In genomic region chr3:57788472-57788871, GRCm38 (mm10) we compare ENCODE assay signal across 26 mouse cellular contexts. TPM values are rescaled to one million over a fixed set of nuclear protein-coding genes. Genes with fewer than 3 reads are reported as not detected.
A peak's percentile ranks its signal among the peaks of the same experiment; 100 is the strongest.
DNase-seq lines count a peak whose midpoint lies in the region; ATAC-seq and TF ChIP-seq lines count a peak whose summit lies in the region.
"Had no signal": no experiment of that assay in that cellular context is flagged by ENCODE, and none has a peak within 500 bp of the region (broad histone marks: within the 10 kb centered on the region; RNA-seq: fewer than 3 reads in every experiment).

No protein-coding gene starts in this region.

- no peaks in the 10 kb centered on the region for H3K36me3 ChIP-seq in forebrain, embryonic 13.5 days (ENCODE audit: poor library complexity, severe bottlenecking)
- H3K36me3 ChIP-seq in forebrain, embryonic 12.5 days (replicated peaks), result no peaks in the 10 kb centered on the region
- no peaks in the 10 kb centered on the region for H3K36me3 ChIP-seq in heart, embryonic 11.5 days (ENCODE audit: control insufficient read depth, insufficient read depth, low read length)
- H3K36me3 ChIP-seq in heart, embryonic 16.5 days (ENCODE audit: control insufficient read depth, insufficient read depth), result no peaks in the 10 kb centered on the region; the same call in 1 of the 2 replicates
- H3K36me3 ChIP-seq in forebrain, postnatal 0 days (ENCODE audit: insufficient read depth), result no peaks in the 10 kb centered on the region
- H3K36me3 ChIP-seq in kidney, adult 2 months (ENCODE audit: control insufficient read depth, insufficient read depth, low read length), result no peaks in the 10 kb centered on the region
- H3K36me3 ChIP-seq: embryonic facial prominence, embryonic 10.5 days; embryonic facial prominence, embryonic 15.5 days; hindbrain, embryonic 10.5 days; limb, embryonic 13.5 days; lung, embryonic 15.5 days; midbrain, embryonic 10.5 days; midbrain, embryonic 15.5 days; neural tube, embryonic 15.5 days had no signal

- H3K9me3 ChIP-seq in forebrain, embryonic 13.5 days (replicated peaks), result no peaks in the 10 kb centered on the region
- H3K9me3 ChIP-seq in forebrain, embryonic 12.5 days, result no peaks in the 10 kb centered on the region
- no peaks in the 10 kb centered on the region for H3K9me3 ChIP-seq in heart, embryonic 11.5 days (replicated peaks; ENCODE audit: control insufficient read depth, low read length)
- H3K9me3 ChIP-seq in heart, embryonic 16.5 days (replicated peaks; ENCODE audit: control insufficient read depth, low read length), result no peaks in the 10 kb centered on the region
- no peaks in the 10 kb centered on the region for H3K9me3 ChIP-seq in forebrain, postnatal 0 days (ENCODE audit: low read length)
- H3K9me3 ChIP-seq: embryonic facial prominence, embryonic 10.5 days; embryonic facial prominence, embryonic 15.5 days; hindbrain, embryonic 10.5 days; limb, embryonic 13.5 days; lung, embryonic 15.5 days; midbrain, embryonic 10.5 days; midbrain, embryonic 15.5 days; neural tube, embryonic 15.5 days had no signal

- H3K4me2 ChIP-seq in forebrain, embryonic 13.5 days, result no peak overlapping the region
- H3K4me2 ChIP-seq in forebrain, embryonic 12.5 days, result no peak overlapping the region
- no peak overlapping the region for H3K4me2 ChIP-seq in heart, embryonic 11.5 days
- peak overlapping the region; percentile 14; the same call in 1 of the 2 replicates for H3K4me2 ChIP-seq in heart, embryonic 16.5 days (ENCODE audit: low read depth, low read length)
- no peak overlapping the region for H3K4me2 ChIP-seq in forebrain, postnatal 0 days (ENCODE audit: low read depth)
- H3K4me2 ChIP-seq: embryonic facial prominence, embryonic 15.5 days; limb, embryonic 13.5 days; liver, embryonic 11.5 days; lung, embryonic 15.5 days; midbrain, embryonic 15.5 days; neural tube, embryonic 15.5 days had no signal

- no peak for DNase-seq in heart, adult 8-10 months (ENCODE audit: low spot score)
- no peak for DNase-seq in heart, adult 11 months
- DNase-seq in forebrain, postnatal 0 days, result peak; percentile 17
- no peak for DNase-seq in kidney, adult 2 months
- DNase-seq: adrenal gland, postnatal 14 days; cerebellum, adult 8-10 months; kidney, adult 18-20 months; kidney, postnatal 36 days; right cerebral cortex, postnatal 14 days had no signal

- TF ChIP-seq CTCF in forebrain, postnatal 0 days (IDR thresholded peaks at IDR 0.05; ENCODE audit: low read depth), result no peak
- no peak for TF ChIP-seq CTCF in kidney, adult 2 months (conservative IDR thresholded peaks at IDR 0.05; ENCODE audit: insufficient read depth, insufficient read length, low read depth, low read length)

- H3K4me1 ChIP-seq in forebrain, embryonic 13.5 days, result peaks cover 13% of the 10 kb centered on the region
- H3K4me1 ChIP-seq in forebrain, embryonic 12.5 days, result 0 out of 2 replicates have a peak, but pooled peaks cover 3% of the 10 kb centered on the region
- no peaks in the 10 kb centered on the region; the same call in 1 of the 2 replicates for H3K4me1 ChIP-seq in heart, embryonic 11.5 days (ENCODE audit: control insufficient read depth, insufficient read depth, low read length)
- no peaks in the 10 kb centered on the region for H3K4me1 ChIP-seq in heart, embryonic 16.5 days (ENCODE audit: control insufficient read depth, insufficient read depth, low read length)
- H3K4me1 ChIP-seq in forebrain, postnatal 0 days (ENCODE audit: insufficient read depth), result peaks cover 10% of the 10 kb centered on the region; the same call in 1 of the 2 replicates
- H3K4me1 ChIP-seq in kidney, adult 2 months (ENCODE audit: control insufficient read depth, insufficient read depth, low read length), result no peaks in the 10 kb centered on the region
- H3K4me1 ChIP-seq: embryonic facial prominence, embryonic 10.5 days; embryonic facial prominence, embryonic 15.5 days; limb, embryonic 13.5 days; lung, embryonic 15.5 days; midbrain, embryonic 15.5 days; neural tube, embryonic 15.5 days had no signal

- TF ChIP-seq POLR2A in kidney, adult 2 months (IDR thresholded peaks at IDR 0.05; ENCODE audit: low read depth, low read length), result no peak

- peak; percentile 28; the same call in 1 of the 2 replicates for ATAC-seq in forebrain, embryonic 13.5 days
- no peak for ATAC-seq in forebrain, embryonic 12.5 days (ENCODE audit: low FRiP score)
- no peak for ATAC-seq in heart, embryonic 11.5 days (replicated peaks; ENCODE audit: insufficient number of reproducible peaks, low FRiP score, low TSS enrichment)
- ATAC-seq in heart, embryonic 16.5 days (replicated peaks; ENCODE audit: extremely low read depth, insufficient read depth, low FRiP score), result peak; percentile 10; the same call in 1 of the 2 replicates
- peak; percentile 59 for ATAC-seq in forebrain, postnatal 0 days
- ATAC-seq: CD4-positive, CD25-positive, alpha-beta regulatory T cell, adult 4 months; hindbrain, embryonic 16.5 days; midbrain, embryonic 15.5 days had no signal

- H3K27ac ChIP-seq in forebrain, embryonic 13.5 days, result peak overlapping the region; percentile 72
- H3K27ac ChIP-seq in forebrain, embryonic 12.5 days, result no peak overlapping the region
- peak overlapping the region; percentile 43; the same call in 1 of the 2 replicates for H3K27ac ChIP-seq in heart, embryonic 11.5 days (ENCODE audit: low read depth, low read length)
- peak overlapping the region; percentile 43 for H3K27ac ChIP-seq in heart, embryonic 16.5 days (ENCODE audit: low read length)
- peak overlapping the region; percentile 29; the same call in 1 of the 2 replicates for H3K27ac ChIP-seq in forebrain, postnatal 0 days (ENCODE audit: low read depth, low read length)
- no peak overlapping the region for H3K27ac ChIP-seq in kidney, adult 2 months (ENCODE audit: insufficient read depth, low read depth, low read length)
- H3K27ac ChIP-seq: embryonic facial prominence, embryonic 10.5 days; embryonic facial prominence, embryonic 15.5 days; hindbrain, embryonic 10.5 days; layer of hippocampus, adult 2 months; left cerebral cortex, adult 2 months; limb, embryonic 13.5 days; lung, embryonic 15.5 days; midbrain, embryonic 10.5 days; midbrain, embryonic 15.5 days; neural tube, embryonic 15.5 days had no signal

- 78% methylated on average over 4 of the region's 4 CpGs for WGBS in forebrain, embryonic 13.5 days
- 84% methylated on average over 4 of the region's 4 CpGs for WGBS in forebrain, embryonic 12.5 days
- 63% methylated on average over 4 of the region's 4 CpGs for WGBS in heart, embryonic 11.5 days (ENCODE audit: insufficient replicate concordance)
- 60% methylated on average over 4 of the region's 4 CpGs for WGBS in heart, embryonic 16.5 days
- WGBS in forebrain, postnatal 0 days, result 47% methylated on average over 4 of the region's 4 CpGs
- WGBS in kidney, adult 2 months, result 85% methylated on average over 4 of the region's 4 CpGs

- H3K4me3 ChIP-seq in forebrain, embryonic 13.5 days, result no peak overlapping the region
- H3K4me3 ChIP-seq in forebrain, embryonic 12.5 days (replicated peaks), result no peak overlapping the region
- H3K4me3 ChIP-seq in heart, embryonic 11.5 days (ENCODE audit: low read depth, low read length), result no peak overlapping the region
- H3K4me3 ChIP-seq in heart, embryonic 16.5 days (ENCODE audit: low read length), result no peak overlapping the region
- H3K4me3 ChIP-seq in forebrain, postnatal 0 days (ENCODE audit: low read depth, low read length), result no peak overlapping the region
- H3K4me3 ChIP-seq in kidney, adult 2 months (ENCODE audit: insufficient read depth, low read depth, low read length), result no peak overlapping the region
- H3K4me3 ChIP-seq: embryonic facial prominence, embryonic 10.5 days; embryonic facial prominence, embryonic 15.5 days; hindbrain, embryonic 10.5 days; layer of hippocampus, adult 2 months; left cerebral cortex, adult 2 months; limb, embryonic 13.5 days; lung, embryonic 15.5 days; midbrain, embryonic 10.5 days; midbrain, embryonic 15.5 days; neural tube, embryonic 15.5 days had no signal

- no peak overlapping the region for H3K9ac ChIP-seq in forebrain, embryonic 13.5 days
- no peak overlapping the region for H3K9ac ChIP-seq in forebrain, embryonic 12.5 days
- H3K9ac ChIP-seq in heart, embryonic 11.5 days (ENCODE audit: low read depth, low read length), result no peak overlapping the region
- H3K9ac ChIP-seq in heart, embryonic 16.5 days (ENCODE audit: low read length), result no peak overlapping the region
- no peak overlapping the region for H3K9ac ChIP-seq in forebrain, postnatal 0 days
- H3K9ac ChIP-seq: embryonic facial prominence, embryonic 15.5 days; limb, embryonic 13.5 days; lung, embryonic 15.5 days; midbrain, embryonic 15.5 days; neural tube, embryonic 15.5 days had no signal

- no peaks in the 10 kb centered on the region for H3K27me3 ChIP-seq in forebrain, embryonic 13.5 days
- no peaks in the 10 kb centered on the region for H3K27me3 ChIP-seq in forebrain, embryonic 12.5 days
- H3K27me3 ChIP-seq in heart, embryonic 11.5 days (ENCODE audit: control insufficient read depth, insufficient read depth, low read length), result no peaks in the 10 kb centered on the region
- H3K27me3 ChIP-seq in heart, embryonic 16.5 days (ENCODE audit: control insufficient read depth, insufficient read depth, low read length), result no peaks in the 10 kb centered on the region
- H3K27me3 ChIP-seq in forebrain, postnatal 0 days (ENCODE audit: insufficient read depth, low read length), result no peaks in the 10 kb centered on the region
- no peaks in the 10 kb centered on the region for H3K27me3 ChIP-seq in kidney, adult 2 months (replicated peaks; ENCODE audit: control insufficient read depth, insufficient read depth, low read length)
- H3K27me3 ChIP-seq: embryonic facial prominence, embryonic 15.5 days; limb, embryonic 13.5 days; lung, embryonic 15.5 days; midbrain, embryonic 15.5 days; neural tube, embryonic 15.5 days had no signal

RNA-seq across cellular contexts. Expression of gene Rnf13, which starts 52.6 kb away (rescaled TPM):
- 73.8 and 77.5 TPM in 2 replicates for polyA plus RNA-seq in forebrain, embryonic 13.5 days (2015; fragmentation: Nextera tagmentation; extraction: Ambion mirVana)
- 61.0 and 65.0 TPM in 2 replicates for polyA plus RNA-seq in forebrain, embryonic 12.5 days (2016; fragmentation: Nextera tagmentation; extraction: Ambion mirVana)
- polyA plus RNA-seq in heart, embryonic 11.5 days (2014; fragmentation: Nextera tagmentation; extraction: Ambion mirVana), result 51.2 and 66.3 TPM in 2 replicates
- 100 to 1,000 TPM in 1 of 4 experiments, 10 to 100 TPM in 3; 81.9 to 101 (median 86.3) TPM for total RNA-seq in heart, adult 8-10 months (2022)
- polyA plus RNA-seq in heart, embryonic 16.5 days (2015; fragmentation: Nextera tagmentation; extraction: Ambion mirVana), result 71.8 and 83.3 TPM in 2 replicates
- total RNA-seq in forebrain, postnatal 0 days (2014; rRNA removed), result 46.0 and 50.4 TPM in 2 replicates
- 88.4 and 88.8 TPM in 2 replicates for polyA plus RNA-seq in forebrain, postnatal 0 days (2015; fragmentation: Nextera tagmentation; extraction: Ambion mirVana)
- 128 and 151 TPM in 2 replicates for polyA plus RNA-seq in kidney, adult 2 months (2012; rRNA removed)

RNA-seq across cellular contexts. Expression of gene Pfn2, which starts 59.4 kb away (rescaled TPM):
- 444 and 476 TPM in 2 replicates for polyA plus RNA-seq in forebrain, embryonic 13.5 days (2015; fragmentation: Nextera tagmentation; extraction: Ambion mirVana)
- 354 and 379 TPM in 2 replicates for polyA plus RNA-seq in forebrain, embryonic 12.5 days (2016; fragmentation: Nextera tagmentation; extraction: Ambion mirVana)
- 55.6 and 64.4 TPM in 2 replicates for polyA plus RNA-seq in heart, embryonic 11.5 days (2014; fragmentation: Nextera tagmentation; extraction: Ambion mirVana)
- 10 to 100 TPM; 41.5 to 46.3 (median 43.4) TPM for total RNA-seq in heart, adult 8-10 months (2022)
- polyA plus RNA-seq in heart, embryonic 16.5 days (2015; fragmentation: Nextera tagmentation; extraction: Ambion mirVana), result 43.4 and 45.3 TPM in 2 replicates
- total RNA-seq in forebrain, postnatal 0 days (2014; rRNA removed), result 446 and 453 TPM in 2 replicates
- 654 and 706 TPM in 2 replicates for polyA plus RNA-seq in forebrain, postnatal 0 days (2015; fragmentation: Nextera tagmentation; extraction: Ambion mirVana)
- polyA plus RNA-seq in kidney, adult 2 months (2012; rRNA removed), result 29.4 and 37.4 TPM in 2 replicates

Comparison
In these comparisons a context has a peak if more than half of its experiments do, and no peak if none do; other contexts are left out.
1. ATAC-seq: peak in forebrain, embryonic 13.5 days (single experiment), heart, embryonic 16.5 days (single experiment) and forebrain, postnatal 0 days (single experiment); none in forebrain, embryonic 12.5 days (single experiment) and heart, embryonic 11.5 days (single experiment).
2. H3K27ac ChIP-seq: peak in forebrain, embryonic 13.5 days (single experiment), heart, embryonic 11.5 days (single experiment), heart, embryonic 16.5 days (single experiment) and forebrain, postnatal 0 days (single experiment); none in forebrain, embryonic 12.5 days (single experiment) and kidney, adult 2 months (single experiment).